Mouse (Mus musculus): ENCODE results near the gene Il22ra1.

The Il22ra1 gene

GRCm38 (mm10) chr4:135770611-135771305 is 42.8 kb downstream of the Il22ra1 start:
- DNase-seq (ENCODE audit: low spot score): no peak

GRCm38 (mm10) chr4:135771592-135771991 is 43.6 kb downstream of the Il22ra1 start:
- DNase-seq (ENCODE audit: low spot score): no peak

- DNase-seq (ENCODE audit: low spot score): no peak
Measured at GRCm38 (mm10) chr4:135772671-135773070, 44.7 kb downstream of the Il22ra1 start.

GRCm38 (mm10) chr4:135774496-135774895 is 46.5 kb downstream of the Il22ra1 start:
- no peak for DNase-seq (ENCODE audit: low spot score)

GRCm38 (mm10) chr4:135776850-135777249 is 48.9 kb downstream of the Il22ra1 start:
- no peak for DNase-seq (ENCODE audit: low spot score)

GRCm38 (mm10) chr4:135779661-135780060 is 51.7 kb downstream of the Il22ra1 start:
- DNase-seq (ENCODE audit: low spot score): no peak

- DNase-seq (ENCODE audit: low spot score): peak; percentile 17
Measured at GRCm38 (mm10) chr4:135780255-135780654, 52.3 kb downstream of the Il22ra1 start.

GRCm38 (mm10) chr4:135781304-135781703 is 53.3 kb downstream of the Il22ra1 start:
- DNase-seq (ENCODE audit: low spot score): no peak

GRCm38 (mm10) chr4:135786581-135786980 is 58.6 kb downstream of the Il22ra1 start:
- no peak for DNase-seq (ENCODE audit: low spot score)

GRCm38 (mm10) chr4:135787271-135787670 is 59.3 kb downstream of the Il22ra1 start:
- no peak for DNase-seq (ENCODE audit: low spot score)

- no peak for DNase-seq (ENCODE audit: low spot score)
Measured at GRCm38 (mm10) chr4:135789135-135789534, 61.2 kb downstream of the Il22ra1 start.

- no peak for DNase-seq (ENCODE audit: low spot score)
Measured at GRCm38 (mm10) chr4:135792821-135793220, 64.8 kb downstream of the Il22ra1 start.

GRCm38 (mm10) chr4:135797931-135798330 is 70.0 kb downstream of the Il22ra1 start:
- peak; percentile 14 for DNase-seq (ENCODE audit: low spot score)

- peak; percentile 95 for DNase-seq (ENCODE audit: low spot score)
Measured at GRCm38 (mm10) chr4:135801543-135801942, 73.6 kb downstream of the Il22ra1 start.

Measured in embryo, embryonic 10.5 days (tissue).